Mouse (Mus musculus) lung, postnatal 0 days (tissue): ENCODE results near the gene Oser1.

Experiments
- CTCF ChIP-seq: IDR thresholded peaks from 2 replicates; pipeline ENCODE4 v1.5.1; 2016; ENCODE audit warnings: antibody characterized with exemption, mild to moderate bottlenecking
- EP300 ChIP-seq: IDR thresholded peaks from 2 replicates; pipeline ENCODE4 v1.6.1; 2016; ENCODE audit warnings: antibody characterized with exemption, mild to moderate bottlenecking, control low read depth

DNA sequence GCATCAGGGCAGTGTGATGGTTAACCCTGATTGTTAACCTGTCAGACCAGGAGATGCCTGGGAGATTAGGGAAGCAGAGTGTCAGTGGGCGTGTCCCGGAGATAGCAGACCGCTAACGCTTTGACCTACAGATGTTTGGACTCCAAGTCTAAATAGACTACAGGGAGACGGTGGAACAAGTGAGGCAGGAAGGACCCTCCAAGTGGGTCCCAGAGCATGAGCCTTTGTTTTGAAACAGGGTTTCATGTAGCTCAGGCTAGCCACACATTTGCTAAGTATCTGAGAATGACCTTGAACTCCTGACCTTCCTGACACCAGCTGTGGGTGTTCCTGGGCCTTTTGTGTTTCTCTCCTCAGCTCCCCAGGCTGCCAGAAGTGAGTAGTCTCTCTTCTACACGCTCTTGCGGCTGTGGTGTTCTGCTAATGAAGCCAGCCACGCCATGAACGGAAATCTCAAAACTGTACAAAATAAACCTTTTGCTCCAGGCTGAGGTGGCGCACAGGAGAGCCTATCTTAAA is 38.8 kb upstream of the Oser1 start:
- TF ChIP-seq CTCF (no peak), EP300 (no peak)
